Mouse (Mus musculus) cerebral cortex, adult 2 months (tissue): ENCODE data around the gene Ipo11.

Experiments
- WGBS: fragments of 180-500 bp; shearing (Covaris S2); methylation state at CpG from one replicate; pipeline ENCODE4 v1.1.7; 2018; 5-methylcytosine and 5-hydroxymethylcytosine counted together

Ipo11 gene

GRCm38 (mm10) chr13:106936256-106937137 is at the start of gene Ipo11:
Ipo11 (minus strand) TSS chr13:106936958.
- WGBS, result under 1% methylated on average over 84 of the region's 84 CpGs

- 82% methylated on average over 4 of the region's 4 CpGs for WGBS
These were observed 24.7 kb upstream of the Ipo11 start for GRCm38 (mm10) chr13:106961496-106961895.

GRCm38 (mm10) chr13:106960557-106960956 is 23.8 kb upstream of the Ipo11 start:
- 85% methylated on average over 3 of the region's 3 CpGs for WGBS

GRCm38 (mm10) chr13:106958286-106958685 is 21.5 kb upstream of the Ipo11 start:
- 85% methylated on average over 3 of the region's 3 CpGs for WGBS

- 82% methylated on average over 4 of the region's 4 CpGs for WGBS
These were observed 20.8 kb upstream of the Ipo11 start for GRCm38 (mm10) chr13:106957554-106957953.

GRCm38 (mm10) chr13:106954880-106955279 is 18.1 kb upstream of the Ipo11 start:
- WGBS, result 59% methylated on average over 3 of the region's 3 CpGs

GRCm38 (mm10) chr13:106947583-106947982 is 10.8 kb upstream of the Ipo11 start:
- 3% methylated on average over 6 of the region's 6 CpGs for WGBS

- under 1% methylated on average over 68 of the region's 68 CpGs for WGBS
These were observed 10.1 kb upstream of the Ipo11 start, which contains the start of gene Dimt1 for GRCm38 (mm10) chr13:106946594-106947540. Dimt1 (plus strand) TSS chr13:106947127.

- 73% methylated on average over 9 of the region's 9 CpGs for WGBS
These were observed 8.8 kb upstream of the Ipo11 start for GRCm38 (mm10) chr13:106945518-106945917.

GRCm38 (mm10) chr13:106942721-106943120 is 6.0 kb upstream of the Ipo11 start:
- 100% methylated on average over 1 of the region's 1 CpGs for WGBS

- 35% methylated on average over 7 of the region's 7 CpGs for WGBS
These were observed 4.6 kb upstream of the Ipo11 start for GRCm38 (mm10) chr13:106941211-106941976.

GRCm38 (mm10) chr13:106937138-106937472 is 347 bp upstream of the Ipo11 start:
- WGBS, result 27% methylated on average over 7 of the region's 7 CpGs

- WGBS, result 3% methylated on average over 9 of the region's 9 CpGs
These were observed 895 bp downstream of the Ipo11 start for GRCm38 (mm10) chr13:106935871-106936255.

GRCm38 (mm10) chr13:106929201-106929600 is 7.6 kb downstream of the Ipo11 start:
- WGBS, result 72% methylated on average over 2 of the region's 2 CpGs

GRCm38 (mm10) chr13:106928296-106928695 is 8.5 kb downstream of the Ipo11 start:
- 77% methylated on average over 4 of the region's 4 CpGs for WGBS

- WGBS, result 83% methylated on average over 3 of the region's 3 CpGs
These were observed 10.8 kb downstream of the Ipo11 start for GRCm38 (mm10) chr13:106925921-106926320.

GRCm38 (mm10) chr13:106918322-106919050 is 18.3 kb downstream of the Ipo11 start:
- WGBS, result 48% methylated on average over 7 of the region's 7 CpGs

- 91% methylated on average over 3 of the region's 3 CpGs for WGBS
These were observed 23.5 kb downstream of the Ipo11 start for GRCm38 (mm10) chr13:106913125-106913736.

GRCm38 (mm10) chr13:106910096-106910495 is 26.7 kb downstream of the Ipo11 start:
- WGBS, result 96% methylated on average over 10 of the region's 10 CpGs

GRCm38 (mm10) chr13:106907273-106907672 is 29.5 kb downstream of the Ipo11 start:
- 97% methylated on average over 4 of the region's 4 CpGs for WGBS
